Mouse (Mus musculus): Measurements from ENCODE around the gene Mpi. TPM values are rescaled to one million over a fixed set of nuclear protein-coding genes. Genes with fewer than 3 reads are reported as not detected.

Gene Mpi
- 5.7 TPM for total RNA-seq (2023)

DNA sequence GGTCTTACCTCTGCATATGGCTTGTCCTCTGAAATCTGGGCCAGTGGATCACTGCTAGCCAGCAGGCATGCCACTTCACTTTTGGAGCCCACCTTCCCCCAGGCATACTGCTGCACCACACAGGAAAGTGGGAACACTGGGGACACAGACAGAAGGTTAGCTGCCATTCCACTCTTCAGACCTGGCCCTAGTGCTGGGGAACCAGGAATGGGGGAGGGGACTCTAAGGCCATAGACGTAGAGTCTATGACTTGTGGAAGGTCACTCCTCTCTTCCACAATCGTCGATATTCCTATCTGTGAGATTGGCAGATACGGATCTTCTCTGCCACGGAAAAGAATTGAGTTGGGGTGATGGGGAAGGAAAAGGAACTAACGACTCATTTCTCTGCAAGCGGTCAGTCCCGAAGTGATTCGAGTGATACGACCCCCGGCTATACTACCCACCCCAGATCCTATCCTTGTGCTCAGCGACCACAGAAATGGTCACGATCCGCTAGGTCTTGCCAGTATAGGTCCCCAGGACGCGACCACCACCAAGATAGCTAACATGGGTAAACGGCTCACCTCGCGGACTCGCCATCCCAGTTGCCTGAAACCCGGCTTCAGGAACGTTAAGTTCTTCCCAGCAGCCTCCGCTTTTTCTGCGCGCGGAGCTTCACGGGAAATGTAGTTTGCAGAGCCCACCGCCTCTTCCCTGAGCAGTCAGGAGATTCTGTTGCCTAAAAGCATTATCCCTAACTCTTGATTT is at the start of gene Mpi:
Gene Mpi, minus strand, starts transcription at position 625 of the 749 bp plus-strand sequence.

DNA sequence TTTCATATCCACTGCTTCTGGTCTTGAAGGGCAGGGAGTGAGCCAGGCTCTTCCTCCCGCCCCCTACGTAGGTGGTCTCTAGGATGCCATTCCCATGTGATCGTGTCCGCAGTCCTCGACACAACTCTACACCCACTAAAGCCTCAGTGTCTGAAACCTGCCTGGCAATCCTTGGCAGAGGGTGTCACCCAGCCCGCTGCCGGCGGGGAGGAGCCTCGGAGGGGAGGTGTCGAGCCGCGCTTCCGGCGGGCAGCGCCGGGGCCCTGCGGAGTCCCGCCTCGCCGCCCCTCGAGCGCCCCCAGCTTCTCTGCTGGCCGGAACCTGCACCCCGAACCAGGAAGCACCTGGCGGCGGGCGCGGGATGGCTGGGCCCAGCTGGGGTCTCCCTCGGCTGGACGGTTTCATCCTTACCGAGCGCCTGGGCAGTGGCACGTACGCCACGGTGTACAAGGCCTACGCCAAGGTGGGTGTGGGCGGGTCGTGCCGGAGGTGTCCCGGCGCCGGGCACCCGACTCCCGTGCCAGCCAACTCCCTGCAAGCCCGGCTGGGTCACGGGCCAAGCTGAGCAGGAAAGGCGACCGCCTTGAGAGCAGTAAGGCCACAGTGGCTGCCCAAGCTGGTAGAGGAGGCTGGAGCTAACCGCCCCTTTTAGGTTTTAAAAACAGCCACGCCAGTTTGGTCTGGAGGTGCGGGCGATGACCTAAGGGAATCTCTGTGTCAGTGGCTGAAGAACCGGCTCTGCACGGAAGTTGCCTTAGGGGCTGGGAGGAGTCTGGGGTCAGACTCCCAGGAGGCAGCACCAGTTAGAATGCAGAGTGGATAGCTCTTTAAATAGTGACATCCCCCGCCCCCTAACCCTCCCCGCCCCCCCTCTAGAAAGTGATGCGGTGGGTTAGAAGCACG is 36.9 kb upstream of the Mpi start, which contains the start of gene Ulk3:
Gene Ulk3, plus strand, starts transcription at position 229 of the 903 bp plus-strand sequence.

DNA sequence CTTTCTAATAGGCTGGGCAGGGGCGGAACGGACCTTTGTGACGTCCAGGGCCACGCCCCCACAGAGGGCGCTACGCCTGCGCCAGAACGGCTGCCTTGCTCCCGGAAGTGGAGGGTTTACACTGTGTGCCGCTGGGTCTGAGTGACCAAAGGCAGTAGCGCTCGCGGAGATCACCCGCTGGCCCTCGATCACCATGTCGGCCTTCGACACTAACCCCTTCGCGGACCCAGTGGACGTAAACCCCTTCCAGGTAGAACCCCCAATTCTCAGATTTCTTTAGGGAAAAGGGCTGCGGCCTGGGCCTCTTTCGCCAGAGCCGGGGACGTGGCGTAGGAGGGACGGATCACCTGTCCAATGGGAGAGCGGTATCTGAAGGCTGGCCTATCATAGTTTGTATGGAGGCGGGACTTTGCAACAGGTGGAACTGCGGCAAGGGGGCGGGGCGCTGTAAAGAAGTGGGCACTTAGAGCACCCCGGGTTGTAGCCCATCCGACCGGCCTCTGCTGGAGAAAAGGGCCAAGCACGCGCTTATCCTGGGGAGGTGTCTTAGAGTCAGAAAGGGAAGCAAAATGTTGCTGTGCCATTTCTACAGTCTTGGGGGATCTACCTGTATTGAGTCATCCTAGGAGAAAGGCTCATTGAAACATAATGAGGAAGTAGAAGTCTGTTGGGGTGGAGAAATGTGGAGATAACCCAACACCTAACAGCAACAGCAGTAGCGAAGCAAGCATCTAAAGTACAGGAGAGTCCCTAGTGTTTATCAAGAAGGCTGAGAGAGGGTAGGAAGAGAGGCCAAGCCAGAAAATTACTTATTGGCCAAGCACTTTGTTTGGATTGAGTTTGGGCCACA is 8.5 kb upstream of the Mpi start, which contains the start of gene Scamp2:
Gene Scamp2, plus strand, starts transcription at position 83 of the 850 bp plus-strand sequence.

DNA sequence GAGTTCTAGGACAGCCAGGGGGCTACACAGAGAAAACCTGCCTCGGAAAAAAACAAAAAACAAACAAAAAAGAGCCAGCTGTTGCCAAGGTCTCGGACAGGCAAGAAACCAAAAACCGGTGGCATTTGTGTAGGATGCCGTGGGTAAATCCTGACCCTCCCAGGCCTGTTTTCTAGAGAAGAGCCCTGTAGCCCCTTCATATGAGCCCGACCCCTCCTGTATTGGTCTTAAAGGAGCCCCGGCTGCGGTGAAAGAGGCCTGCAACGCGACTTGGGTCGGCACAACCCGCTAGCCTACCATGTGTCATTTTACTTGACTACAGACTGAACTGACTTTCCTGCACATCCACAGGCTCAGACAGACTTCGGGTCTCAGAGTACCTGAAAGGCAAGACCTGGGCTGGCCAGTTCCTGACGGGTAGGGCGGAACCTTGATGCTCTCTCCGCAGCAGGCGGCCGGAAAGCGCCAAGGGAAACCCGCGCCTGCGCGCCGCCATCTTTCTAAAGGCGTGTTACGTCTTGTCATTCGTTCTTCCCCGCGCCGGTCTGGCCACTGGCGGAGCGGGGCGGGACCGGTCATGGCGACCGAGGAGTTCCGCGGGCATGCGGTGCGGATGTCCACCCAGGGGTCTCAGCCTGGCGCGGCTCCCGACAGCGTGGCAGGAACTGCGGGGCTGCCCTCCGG is 15.4 kb downstream of the Mpi start, which contains the start of gene Fam219b:
Gene Fam219b, plus strand, starts transcription at position 485 of the 684 bp plus-strand sequence.

DNA sequence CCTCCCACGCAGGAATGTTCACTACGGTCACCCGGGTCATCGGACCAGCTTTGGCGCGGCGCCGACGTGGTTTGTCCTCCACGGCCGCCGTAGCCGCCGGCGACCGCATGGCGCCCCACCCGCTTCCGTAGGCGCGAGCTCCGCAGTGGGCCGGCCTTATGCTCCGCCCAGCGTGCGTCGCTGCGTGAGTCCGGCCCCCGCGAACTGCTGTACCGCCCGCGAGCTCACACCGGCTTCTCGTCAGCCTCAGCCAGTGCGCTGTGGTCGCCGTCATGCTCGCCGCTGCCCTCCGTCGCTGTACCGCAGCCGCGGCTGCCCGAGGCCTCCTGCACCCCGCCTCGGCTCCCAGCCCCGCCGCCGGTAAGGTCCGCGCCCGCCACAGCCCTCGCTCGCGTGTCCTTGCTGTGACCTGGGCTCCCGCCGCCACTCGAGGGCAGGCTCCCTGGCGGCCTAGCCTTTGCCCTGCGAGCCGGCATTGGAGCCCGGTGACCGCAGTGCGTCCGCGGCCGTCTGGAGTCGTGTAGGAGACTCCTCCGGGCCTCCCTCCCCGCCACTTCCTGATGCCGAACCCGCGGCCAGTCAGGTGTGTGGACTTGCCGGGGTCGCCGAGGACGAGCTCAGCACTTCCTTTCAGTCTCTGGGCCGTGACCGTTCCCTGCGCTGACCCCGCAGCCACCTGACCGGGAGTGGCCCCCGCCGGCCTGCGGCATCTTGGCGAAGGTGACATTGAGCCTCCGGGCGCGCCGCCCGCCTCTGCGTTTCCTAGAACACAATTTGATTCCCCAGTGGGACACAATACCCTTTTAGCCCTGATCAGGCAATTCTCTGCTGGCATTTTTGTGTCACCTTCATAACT is 31.3 kb downstream of the Mpi start, which contains the start of gene Cox5a:
Gene Cox5a, plus strand, starts transcription at position 219 of the 856 bp plus-strand sequence.

DNA sequence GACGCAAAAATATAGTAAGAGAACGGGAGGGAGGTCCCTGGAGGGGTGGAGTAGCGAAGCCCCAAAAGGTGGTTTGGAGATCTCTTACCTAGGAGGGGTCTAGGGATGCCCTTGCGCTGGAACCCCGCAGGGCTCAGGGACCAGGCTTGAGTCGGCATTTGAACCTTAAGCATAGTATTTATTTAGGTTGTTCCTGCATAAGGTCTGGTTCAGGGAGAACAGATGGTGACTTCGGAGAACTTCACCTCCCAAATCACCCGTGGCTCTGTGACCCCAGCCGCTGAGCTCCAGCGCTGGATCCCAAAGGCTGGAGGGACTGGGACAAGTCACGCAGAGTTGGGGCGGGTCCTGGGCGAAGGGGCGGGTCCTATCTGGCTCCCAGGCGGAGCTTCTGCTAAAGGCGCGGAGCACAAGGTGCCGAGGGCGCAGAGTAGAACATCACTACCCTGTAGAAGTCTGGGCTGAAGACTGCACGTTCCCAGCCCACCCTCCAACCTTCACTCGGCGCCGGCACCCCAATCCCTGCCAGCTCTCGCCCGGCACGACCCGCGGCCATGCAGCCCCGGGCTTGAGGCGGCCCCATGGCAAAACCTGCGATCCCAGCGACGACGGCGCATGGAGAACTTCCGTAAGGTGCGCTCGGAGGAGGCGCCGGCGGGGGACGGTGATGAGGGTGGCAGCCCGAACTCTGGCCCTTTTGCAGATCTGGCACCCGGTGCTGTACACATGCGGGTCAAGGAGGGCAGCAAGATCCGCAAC is 48.8 kb downstream of the Mpi start, which contains the start of gene Rpp25:
Gene Rpp25, plus strand, starts transcription at position 405 of the 759 bp plus-strand sequence.

Other genes starting within 250 kb of the Mpi start
- gene Ppcdc, start 112.6 kb downstream of the Mpi start, total RNA-seq (2023): 65.5 TPM
- gene Scamp5, start 84.7 kb downstream of the Mpi start, total RNA-seq (2023): not detected
- gene Rpp25, start 48.7 kb downstream of the Mpi start, total RNA-seq (2023): not detected
- 82.0 TPM for gene Cox5a, start 31.5 kb downstream of the Mpi start, total RNA-seq (2023)
- gene Fam219b, start 15.2 kb downstream of the Mpi start, total RNA-seq (2023): 15.9 TPM
- 64.9 TPM for gene Scamp2, start 8.2 kb upstream of the Mpi start, total RNA-seq (2023)
- 56.8 TPM for gene Ulk3, start 36.7 kb upstream of the Mpi start, total RNA-seq (2023)
- gene Cplx3, start 53.5 kb upstream of the Mpi start, total RNA-seq (2023): not detected
- gene Lman1l, start 68.0 kb upstream of the Mpi start, total RNA-seq (2023): 2.6 TPM
- 295 TPM for gene Csk, start 100.9 kb upstream of the Mpi start, total RNA-seq (2023)
- not detected for gene Cyp1a2, start 130.9 kb upstream of the Mpi start, total RNA-seq (2023)
- not detected for gene Cyp1a1, start 135.2 kb upstream of the Mpi start, total RNA-seq (2023)
- gene Edc3, start 155.8 kb upstream of the Mpi start, total RNA-seq (2023): 19.6 TPM
- gene Clk3, start 213.1 kb upstream of the Mpi start, total RNA-seq (2023): 183 TPM